Mouse (Mus musculus) hindbrain, embryonic 11.5 days (tissue): ENCODE measurements at regions not wholly inside any gene's neighbourhood (a gene's known extent, or its start where the extent isn't known, plus 50 kb on each side); places are given as distances from the start of the nearest gene placed in this dataset.

Experiments
- ATAC-seq: fragments of 200-750 bp; cut with Nextera tagmentation; 2 replicates; pipeline ENCODE4 v1.8.0; 2017; ENCODE audit warnings: mild to moderate bottlenecking, moderate TSS enrichment, moderate library complexity; ENCODE audit not compliant: low FRiP score
- DNase-seq: peaks from one replicate; pipeline ENCODE4 v3.0.0-alpha.2; 2015; ENCODE audit warnings: low spot score
- H3K27ac ChIP-seq: fragments of 300-500 bp; sonication (generic); 2 replicates; pipeline ENCODE4 v1.5.1; 2014; ENCODE audit warnings: mild to moderate bottlenecking, low read depth, low read length
- H3K27me3 ChIP-seq: fragments of 300-500 bp; sonication (generic); 2 replicates; pipeline ENCODE4 v1.6.1; 2014; ENCODE audit warnings: mild to moderate bottlenecking, low read length, moderate library complexity, mixed read lengths; ENCODE audit not compliant: control insufficient read depth, insufficient read depth
- H3K36me3 ChIP-seq: fragments of 300-500 bp; sonication (generic); 2 replicates; pipeline ENCODE4 v1.6.1; 2014; ENCODE audit warnings: mild to moderate bottlenecking, low read length, moderate library complexity, mixed read lengths; ENCODE audit not compliant: control insufficient read depth, insufficient read depth
- H3K4me1 ChIP-seq: fragments of 300-500 bp; sonication (generic); replicated peaks from 2 replicates; pipeline ENCODE4 v1.6.1; 2014; ENCODE audit warnings: low read length, mixed read lengths; ENCODE audit not compliant: control insufficient read depth, insufficient read depth
- H3K4me2 ChIP-seq: fragments of 300-500 bp; sonication (generic); replicated peaks from 2 replicates; pipeline ENCODE4 v1.6.1; 2014; ENCODE audit warnings: mild to moderate bottlenecking, low read depth, low read length
- H3K4me3 ChIP-seq: fragments of 300-500 bp; sonication (generic); 2 replicates; pipeline ENCODE4 v1.5.1; 2014; ENCODE audit warnings: low read depth, low read length
- H3K9ac ChIP-seq: fragments of 300-500 bp; sonication (generic); 2 replicates; pipeline ENCODE4 v1.6.1; 2014; ENCODE audit warnings: low read depth, low read length
- H3K9me3 ChIP-seq: fragments of 300-500 bp; sonication (generic); 2 replicates; pipeline ENCODE4 v1.6.1; 2016; ENCODE audit warnings: low read length; ENCODE audit not compliant: control insufficient read depth
- WGBS: fragments of 180-500 bp; shearing (Covaris S2); extraction: QIAGEN DNeasy Blood & Tissue Kit; methylation state at CpG from one replicate; pipeline ENCODE4 v1.1.7; 2014; 5-methylcytosine and 5-hydroxymethylcytosine counted together

GRCm38 (mm10) chr5:118464931-118465801, 95.3 kb upstream of the Med13l start:
- Histone ChIP-seq H3K4me2 (peak overlapping the region; percentile 46), H3K27ac (0 out of 2 replicates have a peak overlapping the region, but pooled peaks have one; percentile 6), H3K27me3 (no peaks in the 10 kb centered on the region; the same call in 1 of the 2 replicates), H3K9ac (peak overlapping the region; percentile 27; the same call in 1 of the 2 replicates), H3K4me1 (peaks cover 15% of the 10 kb centered on the region; the same call in 1 of the 2 replicates), H3K9me3 (no peaks in the 10 kb centered on the region), H3K36me3 (no peaks in the 10 kb centered on the region), H3K4me3 (peak overlapping the region; percentile 20)
- 6% methylated on average over 20 of the region's 22 CpGs for WGBS
- ATAC-seq (peak; percentile 63), DNase-seq (peak; percentile 81)

GRCm38 (mm10) chr5:118465991-118466750, 94.3 kb upstream of the Med13l start:
- H3K9ac ChIP-seq: peak overlapping the region; percentile 31; the same call in 1 of the 2 replicates
- H3K27ac ChIP-seq: peak overlapping the region; percentile 58; the same call in 1 of the 2 replicates
- peak overlapping the region; percentile 46 for H3K4me2 ChIP-seq
- H3K4me1 ChIP-seq: peaks cover 15% of the 10 kb centered on the region; the same call in 1 of the 2 replicates
- H3K27me3 ChIP-seq: no peaks in the 10 kb centered on the region; the same call in 1 of the 2 replicates
- H3K36me3 ChIP-seq: no peaks in the 10 kb centered on the region
- ATAC-seq (peak; percentile 35), DNase-seq (peak; percentile 37)
- peak overlapping the region; percentile 20 for H3K4me3 ChIP-seq
- no peaks in the 10 kb centered on the region for H3K9me3 ChIP-seq
- WGBS: 18% methylated on average over 10 of the region's 10 CpGs

- no peak for ATAC-seq
- H3K4me2 ChIP-seq: no peak overlapping the region
- DNase-seq: no peak
- H3K9me3 ChIP-seq: no peaks in the 10 kb centered on the region
- H3K27me3 ChIP-seq: no peaks in the 10 kb centered on the region; the same call in 1 of the 2 replicates
- H3K4me1 ChIP-seq: peaks cover 15% of the 10 kb centered on the region; the same call in 1 of the 2 replicates
- H3K4me3 ChIP-seq: no peak overlapping the region
- H3K27ac ChIP-seq: no peak overlapping the region
- 63% methylated on average over 4 of the region's 4 CpGs for WGBS
- H3K36me3 ChIP-seq: no peaks in the 10 kb centered on the region
- H3K9ac ChIP-seq: no peak overlapping the region
Measured at GRCm38 (mm10) chr5:118468739-118469138, 91.7 kb upstream of the Med13l start.

DNA sequence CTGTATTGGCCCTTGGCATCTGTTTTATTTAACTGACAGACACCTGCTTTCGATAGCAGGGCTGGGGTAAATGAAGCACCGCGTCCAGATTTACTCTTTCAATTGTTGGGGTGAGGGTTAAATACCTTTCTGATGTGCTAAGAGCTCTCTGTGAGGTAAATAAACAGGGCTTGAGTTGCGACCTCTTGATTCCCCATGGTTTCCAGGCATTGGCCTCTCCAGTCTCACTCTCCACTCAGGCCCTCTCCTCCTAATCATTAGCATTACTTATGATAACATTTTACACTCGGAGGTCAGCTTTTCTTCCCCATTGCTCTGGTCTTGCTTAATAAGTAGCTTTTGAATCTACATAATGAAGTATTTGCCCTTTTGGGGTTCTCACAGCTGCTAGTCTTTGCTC, 88.9 kb upstream of the Med13l start:
- Histone ChIP-seq H3K4me2 (no peak overlapping the region), H3K27me3 (no peaks in the 10 kb centered on the region), H3K9ac (no peak overlapping the region), H3K27ac (no peak overlapping the region), H3K36me3 (no peaks in the 10 kb centered on the region), H3K4me1 (no peaks in the 10 kb centered on the region), H3K4me3 (no peak overlapping the region), H3K9me3 (no peaks in the 10 kb centered on the region)
- ATAC-seq (no peak), DNase-seq (no peak)
- 58% methylated on average over 5 of the region's 5 CpGs for WGBS

GRCm38 (mm10) chr5:118472291-118472690, 88.2 kb upstream of the Med13l start:
- Histone ChIP-seq H3K4me2 (no peak overlapping the region), H3K9ac (no peak overlapping the region), H3K27ac (no peak overlapping the region), H3K9me3 (no peaks in the 10 kb centered on the region), H3K4me1 (no peaks in the 10 kb centered on the region), H3K27me3 (no peaks in the 10 kb centered on the region), H3K36me3 (no peaks in the 10 kb centered on the region), H3K4me3 (no peak overlapping the region)
- 90% methylated on average over 10 of the region's 10 CpGs for WGBS
- ATAC-seq (no peak), DNase-seq (no peak)

DNA sequence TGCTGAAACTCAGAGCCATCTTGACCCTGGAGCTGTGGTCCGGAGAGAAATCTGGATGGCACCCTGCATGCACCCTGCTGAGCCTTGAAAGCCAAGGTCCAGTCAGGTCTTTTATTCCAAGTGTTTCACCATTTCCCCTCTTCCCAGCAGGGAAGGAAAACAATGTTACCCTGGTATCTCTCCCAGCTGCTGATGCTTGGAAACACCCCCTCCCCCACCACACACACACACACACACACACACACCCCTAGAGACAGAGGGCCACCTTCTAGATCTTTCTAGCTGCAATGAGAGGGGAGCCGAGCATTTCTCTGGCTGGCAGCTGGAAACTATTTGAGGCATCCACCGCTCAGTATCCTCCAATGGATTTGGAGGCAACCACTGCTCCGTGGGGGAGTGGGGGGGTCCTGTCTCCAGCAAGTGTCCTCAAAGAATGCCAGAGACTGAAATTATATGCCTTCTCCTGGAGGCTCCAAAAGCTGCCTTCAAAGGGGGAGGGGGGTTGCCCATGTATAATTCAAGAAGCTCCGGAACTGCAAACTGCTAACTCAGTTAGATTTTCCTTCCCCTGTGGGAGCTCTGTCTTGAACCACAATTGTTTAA, 87.2 kb upstream of the Med13l start:
- DNase-seq: no peak

DNA sequence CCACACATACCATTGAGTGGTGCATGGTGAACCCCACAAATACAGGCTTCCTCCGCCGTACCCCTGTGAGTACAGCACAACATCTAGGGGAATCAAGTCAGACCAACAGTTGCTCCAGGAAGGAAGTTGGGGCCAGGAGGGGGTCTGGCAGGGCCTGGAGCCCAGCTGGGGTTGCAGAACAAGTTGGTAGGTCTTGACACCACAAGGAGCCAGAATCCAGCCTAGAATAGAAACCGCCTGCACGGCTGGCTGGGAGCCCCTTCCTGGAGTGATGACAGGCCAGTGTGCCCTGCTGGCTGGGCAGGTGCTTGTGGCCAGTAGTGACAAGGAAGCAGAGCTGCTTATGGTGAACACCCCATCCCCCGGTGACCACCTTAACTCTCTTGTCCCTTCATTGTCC, 83.9 kb upstream of the Med13l start:
- ATAC-seq (no peak), DNase-seq (no peak)
- H3K27ac ChIP-seq: no peak overlapping the region
- no peaks in the 10 kb centered on the region for H3K36me3 ChIP-seq
- H3K9me3 ChIP-seq: no peaks in the 10 kb centered on the region
- no peaks in the 10 kb centered on the region for H3K4me1 ChIP-seq
- H3K9ac ChIP-seq: no peak overlapping the region
- 77% methylated on average over 5 of the region's 5 CpGs for WGBS
- H3K4me3 ChIP-seq: no peak overlapping the region
- no peaks in the 10 kb centered on the region for H3K27me3 ChIP-seq
- H3K4me2 ChIP-seq: no peak overlapping the region

More for the DNA sequence above, 87.2 kb upstream of the Med13l start:
- no peak overlapping the region for H3K27ac ChIP-seq
- no peak overlapping the region for H3K9ac ChIP-seq
- ATAC-seq: no peak
- H3K27me3 ChIP-seq: no peaks in the 10 kb centered on the region
- no peaks in the 10 kb centered on the region for H3K9me3 ChIP-seq
- no peak overlapping the region for H3K4me3 ChIP-seq
- H3K36me3 ChIP-seq: no peaks in the 10 kb centered on the region
- no peak overlapping the region for H3K4me2 ChIP-seq
- no peaks in the 10 kb centered on the region for H3K4me1 ChIP-seq
- WGBS: 45% methylated on average over 5 of the region's 5 CpGs
